Mouse (Mus musculus) testis, postnatal 10 days (tissue): ENCODE data around the gene Kif13a.

Experiments
- DNase-seq: peaks from one replicate; pipeline ENCODE4 v3.0.0; 2021; ENCODE audit warnings: low spot score

Gene Kif13a

DNA sequence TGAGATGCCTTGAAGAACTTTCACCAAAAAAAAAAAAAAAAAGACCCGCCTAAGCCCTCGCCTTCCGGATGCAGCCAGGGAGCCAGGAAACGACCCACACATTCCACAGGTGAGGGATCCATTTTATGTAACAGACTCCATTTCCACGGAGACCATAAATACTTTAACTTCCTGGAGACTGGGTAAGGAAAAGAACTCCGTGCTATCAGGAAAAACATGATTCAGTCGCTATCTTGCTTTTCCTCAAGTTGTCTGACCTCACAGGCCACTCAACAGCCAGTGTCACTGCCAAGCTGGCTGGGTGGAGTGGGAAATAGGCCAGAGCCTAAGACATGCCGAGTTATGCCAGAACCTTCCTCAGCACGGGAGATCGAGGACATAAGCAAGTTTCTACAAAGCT, 46.3 kb downstream of the Kif13a start:
- no peak for DNase-seq

DNA sequence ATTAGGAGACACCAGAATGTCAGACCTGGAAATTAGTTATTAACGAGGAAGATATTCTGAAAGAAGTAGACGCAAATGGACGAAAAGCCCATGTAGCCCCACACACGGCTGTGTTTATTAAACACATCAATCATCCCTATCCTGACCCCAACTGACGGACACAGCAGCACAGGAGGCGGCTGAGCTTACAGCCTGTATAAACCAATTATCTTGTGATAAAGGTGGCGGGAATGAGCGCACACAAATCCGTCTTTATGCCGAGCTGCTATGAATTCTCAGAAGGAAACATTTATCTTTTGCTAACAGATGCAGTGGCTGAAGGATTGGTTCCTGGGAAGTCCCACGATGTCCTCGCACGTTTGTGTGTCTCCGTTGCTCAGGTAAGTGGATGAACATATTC, 48.9 kb downstream of the Kif13a start:
- DNase-seq = no peak

DNA sequence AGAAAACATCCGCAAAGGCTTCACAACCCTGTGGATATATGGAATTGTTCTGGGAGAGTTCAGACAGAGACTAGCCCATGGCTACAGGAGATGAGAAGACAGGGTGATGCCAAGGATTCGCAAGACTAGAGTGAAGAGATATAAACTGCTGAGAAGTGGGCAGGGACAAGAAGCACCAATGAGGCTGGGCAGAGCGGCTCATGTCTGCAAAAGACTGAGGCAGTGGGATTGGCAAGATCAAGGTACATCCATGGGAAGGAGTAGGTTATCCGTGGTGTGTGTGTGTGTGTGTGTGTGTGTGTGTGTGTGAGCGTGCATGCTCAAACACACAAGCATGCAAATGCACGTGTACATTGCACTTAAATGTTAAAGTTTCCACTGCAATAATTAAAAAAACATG, 49.4 kb downstream of the Kif13a start:
- DNase-seq = no peak

DNA sequence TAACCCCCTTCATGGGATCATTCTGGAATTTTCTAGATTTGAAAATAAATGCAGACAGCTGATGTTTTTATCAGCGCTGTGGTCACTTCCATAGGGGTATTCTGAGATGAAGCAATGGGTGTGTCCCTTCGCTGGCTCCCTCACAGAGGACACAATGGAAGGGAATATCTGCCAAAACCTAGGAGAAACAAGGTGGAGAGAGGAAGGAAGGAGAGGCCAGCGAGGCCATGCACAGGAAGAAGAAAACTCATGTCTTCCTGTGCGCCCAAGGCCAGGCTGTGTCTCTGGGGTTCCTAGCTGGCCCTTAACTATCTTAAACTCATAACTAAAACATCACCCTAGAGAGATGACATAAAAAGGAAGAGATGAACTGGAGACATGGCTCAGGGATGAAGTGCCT, 52.6 kb downstream of the Kif13a start:
- DNase-seq = no peak

DNA sequence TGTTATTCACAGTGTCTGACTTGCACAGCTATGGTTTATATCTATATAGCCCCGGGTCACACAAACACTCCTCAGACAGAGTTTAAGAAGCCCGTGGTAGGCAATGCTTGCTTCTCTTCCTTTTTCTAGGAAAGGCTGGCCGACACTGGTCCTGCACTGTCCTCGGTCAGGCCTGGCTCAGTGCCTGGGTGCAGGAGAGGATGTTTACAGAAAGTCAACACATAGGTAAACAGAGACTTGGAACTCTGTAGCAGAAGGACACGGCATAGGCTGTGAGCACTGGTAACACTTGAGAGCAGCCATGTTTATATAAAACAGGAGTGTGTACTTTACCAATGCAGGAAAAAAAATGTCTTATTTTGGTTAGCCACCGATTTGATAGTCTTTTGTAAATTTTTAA, 54.3 kb downstream of the Kif13a start:
- DNase-seq = no peak

DNA sequence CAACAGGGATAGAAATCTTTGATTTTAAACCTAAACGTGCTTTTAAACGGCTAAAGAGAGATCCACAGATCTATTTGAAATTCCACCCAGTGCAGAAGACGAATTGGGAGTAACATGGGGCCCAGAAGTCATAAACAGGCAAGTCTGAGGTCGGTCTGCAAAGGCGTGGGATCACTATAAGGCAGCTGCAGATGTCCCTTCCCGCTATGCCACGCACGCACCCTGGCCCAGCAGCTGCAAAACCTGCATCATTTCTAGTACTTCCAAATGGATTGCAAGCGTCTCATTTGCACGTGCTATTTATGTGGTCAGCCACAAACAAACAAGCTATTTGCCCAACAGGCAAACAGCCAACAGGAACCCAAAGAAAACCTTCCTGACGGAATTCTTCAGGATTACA, 56.9 kb downstream of the Kif13a start:
- DNase-seq = no peak

DNA sequence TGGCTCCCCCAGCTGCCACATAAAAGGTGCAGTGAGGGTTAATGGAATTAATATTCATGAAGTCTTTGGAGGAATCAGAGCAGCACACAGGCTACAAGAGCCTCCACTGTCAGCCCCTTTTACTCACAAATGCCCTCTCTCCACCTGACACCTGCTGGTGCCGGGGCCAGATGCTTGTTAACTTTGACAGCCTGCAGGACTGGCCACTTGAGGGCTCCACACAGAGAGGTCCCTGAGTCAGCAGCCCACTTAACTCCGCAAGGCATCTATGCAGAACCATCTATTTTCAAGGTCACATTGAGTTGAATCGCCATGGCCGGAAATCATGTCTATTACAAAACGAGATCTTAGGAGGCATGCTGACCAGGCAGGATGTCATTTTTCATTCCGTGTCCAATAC, 57.5 kb downstream of the Kif13a start:
- DNase-seq = no peak

DNA sequence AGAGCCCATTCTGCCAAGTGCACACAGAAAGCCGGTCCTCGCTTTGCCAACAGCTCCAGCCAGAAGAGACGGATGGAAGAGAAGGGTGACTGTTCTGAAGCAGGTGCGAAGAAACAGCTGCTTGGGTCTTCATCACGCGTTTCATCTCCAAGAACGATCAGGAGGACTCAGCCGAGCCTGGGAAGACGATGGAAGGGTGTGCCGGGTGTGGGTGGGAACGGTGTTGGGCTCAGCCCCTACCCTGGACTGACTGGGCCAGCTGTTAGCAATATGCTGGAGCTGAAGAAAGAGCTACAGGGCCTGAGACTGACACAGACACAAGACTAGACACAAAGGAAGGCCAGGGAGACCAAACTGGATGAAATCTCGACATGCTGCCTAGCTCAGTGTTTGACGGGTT, 60.2 kb downstream of the Kif13a start:
- no peak for DNase-seq

DNA sequence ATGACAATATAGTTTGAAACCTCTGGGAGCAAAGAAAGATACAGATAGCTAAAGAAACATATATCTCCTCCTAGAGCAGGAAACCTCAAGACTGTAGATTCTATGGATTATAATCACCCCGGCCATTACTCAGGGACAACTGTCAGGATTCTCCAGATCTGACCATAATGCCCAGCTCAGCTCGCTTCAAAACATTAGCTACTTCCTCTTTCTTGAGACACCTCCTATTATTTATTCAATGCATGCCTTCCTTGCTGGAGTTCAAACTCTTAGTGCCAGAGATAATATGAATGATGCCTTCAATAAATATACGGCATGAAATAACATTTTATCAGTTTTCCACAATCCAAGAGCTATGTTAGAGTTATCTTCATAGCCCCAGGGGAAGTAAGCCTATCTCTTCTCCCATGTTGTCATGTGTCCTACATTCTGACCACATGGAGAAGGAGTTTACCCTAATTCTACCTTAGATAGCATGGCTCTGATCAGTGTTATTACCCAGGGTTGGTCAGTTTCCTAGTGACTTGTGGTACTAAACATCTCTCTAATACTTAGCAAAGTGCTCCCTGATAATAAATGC, 66.4 kb downstream of the Kif13a start:
- no peak for DNase-seq

DNA sequence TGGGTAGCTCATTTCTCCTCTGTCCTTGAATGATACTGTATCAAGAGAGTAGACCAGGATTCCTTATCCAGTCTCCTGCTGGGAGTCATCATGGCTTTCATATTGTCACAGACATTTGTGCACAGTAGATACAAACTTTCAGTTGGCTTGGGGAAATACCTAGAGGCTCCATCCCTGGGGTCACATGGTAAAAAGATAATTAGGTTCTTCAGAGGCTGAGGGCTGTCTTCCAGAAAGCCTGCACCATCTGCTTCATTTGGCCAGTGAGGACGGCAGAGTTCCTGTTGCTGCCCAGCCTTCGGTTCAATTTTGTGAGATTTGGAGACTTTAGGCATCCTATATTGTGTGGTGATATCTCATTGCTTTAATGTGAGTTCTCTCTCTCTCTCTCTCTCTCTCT, 69.8 kb downstream of the Kif13a start:
- DNase-seq = no peak

DNA sequence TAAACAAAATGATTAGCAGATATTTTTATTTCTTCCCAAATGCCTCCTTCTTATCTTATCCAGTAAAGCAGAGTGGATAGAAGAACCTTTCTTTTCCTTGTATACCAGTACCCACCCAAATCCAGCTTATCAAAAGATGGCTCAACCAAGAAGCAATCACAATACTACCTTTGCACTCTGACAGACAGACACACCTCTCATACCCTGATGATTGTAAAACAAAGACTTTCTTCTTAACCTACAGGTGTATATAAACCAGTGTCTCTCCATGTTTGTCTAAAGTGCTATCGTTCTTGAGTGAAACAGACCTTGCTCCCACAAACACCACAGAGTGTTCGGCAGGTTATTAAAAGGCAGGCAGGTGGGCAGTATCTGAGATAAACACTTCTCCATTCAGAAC, 70.5 kb downstream of the Kif13a start:
- no peak for DNase-seq

DNA sequence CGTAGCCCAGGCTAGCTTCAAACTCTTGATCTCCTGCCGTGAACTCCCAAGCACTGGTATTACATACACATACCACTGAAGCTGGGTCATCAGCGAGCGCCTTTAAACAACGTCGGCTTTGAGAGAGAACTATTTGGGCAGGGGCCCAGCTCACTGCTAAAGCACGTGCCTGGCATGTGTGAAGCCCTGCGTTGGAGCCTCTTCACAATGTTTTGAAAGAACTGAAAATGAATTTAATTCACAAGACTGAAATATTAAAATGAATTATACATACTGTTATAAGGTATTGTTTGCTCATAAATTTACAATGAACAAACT, 70.9 kb downstream of the Kif13a start:
- DNase-seq = no peak

DNA sequence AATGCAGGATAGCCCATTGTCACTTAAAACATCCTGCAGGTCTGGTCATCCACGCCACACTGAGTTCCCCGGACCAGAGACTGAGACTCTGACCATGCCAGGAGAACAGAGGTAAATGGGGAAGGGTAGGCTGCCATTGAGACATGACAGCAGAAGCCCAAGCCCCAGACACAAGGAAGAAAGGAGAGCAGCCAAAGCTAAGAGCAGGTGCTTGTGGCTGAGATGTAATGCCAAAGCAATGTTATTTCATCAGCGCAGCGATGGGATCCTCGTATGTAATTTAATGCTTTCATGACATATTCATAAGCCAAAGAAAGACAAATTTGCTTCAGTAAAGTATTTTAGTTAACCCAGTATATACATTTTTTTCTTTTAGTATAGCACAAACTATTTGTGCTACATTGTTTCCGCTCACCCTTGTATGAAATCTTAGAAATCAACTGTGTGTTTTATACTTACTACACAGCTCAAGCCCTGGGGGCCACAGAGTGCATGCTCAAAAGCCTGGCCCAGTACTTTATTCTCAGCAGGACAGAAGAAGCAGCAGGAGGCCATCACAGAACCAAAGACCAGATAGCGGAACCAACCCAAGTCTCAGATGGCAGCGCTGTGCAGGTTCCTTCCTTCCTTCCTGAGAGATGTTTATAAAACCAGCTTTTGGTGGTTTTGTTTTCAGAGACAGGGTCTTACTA, 71.4 kb downstream of the Kif13a start:
- no peak for DNase-seq

DNA sequence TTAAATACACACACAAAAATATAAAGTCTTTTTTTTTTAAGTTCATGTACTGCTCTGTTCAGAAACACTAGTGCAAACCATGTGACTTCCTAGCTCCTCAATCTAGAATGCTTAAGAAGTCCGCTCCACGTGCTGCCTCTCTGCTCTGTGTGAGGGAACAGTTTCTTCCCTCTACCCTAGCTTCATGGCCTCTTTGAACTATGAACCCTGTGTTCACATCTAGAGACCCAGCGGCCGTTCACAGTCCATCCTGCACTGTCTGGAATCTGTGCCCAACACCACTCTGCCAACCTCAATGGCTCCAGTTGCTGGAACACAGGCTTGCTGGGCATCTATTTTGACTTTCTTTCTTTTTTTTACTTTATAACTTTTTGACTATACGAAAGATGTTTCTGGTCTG, 75.2 kb downstream of the Kif13a start:
- DNase-seq = no peak

DNA sequence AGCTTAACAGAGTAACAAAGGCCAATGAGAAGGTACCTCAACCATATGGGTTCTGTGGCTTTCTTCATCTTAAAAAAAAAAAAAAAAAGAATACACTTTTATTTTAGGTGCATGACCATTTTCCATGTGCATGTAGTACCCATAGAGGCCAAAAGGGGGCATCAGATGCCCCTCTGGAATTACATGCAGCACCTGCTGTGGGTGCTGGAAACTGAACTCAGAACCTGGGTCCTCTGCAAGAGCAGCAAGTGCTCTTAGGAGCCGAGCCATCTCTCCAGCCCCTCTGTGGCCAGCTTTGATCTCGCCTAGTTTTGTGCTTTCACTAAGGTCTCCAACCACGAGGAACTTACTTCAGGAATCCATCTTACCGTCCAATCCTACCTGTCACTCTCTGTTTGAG, 77.2 kb downstream of the Kif13a start:
- DNase-seq = no peak

DNA sequence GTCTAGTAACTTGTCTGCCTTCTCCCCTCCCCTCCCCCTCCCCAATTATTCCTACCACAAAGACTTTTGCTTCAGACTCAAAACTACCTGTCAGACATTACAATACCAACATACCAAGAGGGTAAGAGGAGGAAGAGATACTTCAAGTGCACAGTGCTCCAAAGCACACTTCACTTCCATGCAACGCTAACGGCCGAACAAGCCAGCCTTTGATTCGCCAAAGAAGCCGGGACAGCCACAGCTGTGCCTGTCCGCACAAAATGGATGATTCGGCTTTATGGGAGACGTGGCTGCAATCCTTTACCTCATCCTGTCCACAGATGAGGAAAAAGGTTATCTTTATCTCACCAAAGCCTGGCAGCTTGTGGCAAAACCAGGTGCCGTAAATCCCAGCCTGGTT, 84.2 kb downstream of the Kif13a start:
- no peak for DNase-seq

DNA sequence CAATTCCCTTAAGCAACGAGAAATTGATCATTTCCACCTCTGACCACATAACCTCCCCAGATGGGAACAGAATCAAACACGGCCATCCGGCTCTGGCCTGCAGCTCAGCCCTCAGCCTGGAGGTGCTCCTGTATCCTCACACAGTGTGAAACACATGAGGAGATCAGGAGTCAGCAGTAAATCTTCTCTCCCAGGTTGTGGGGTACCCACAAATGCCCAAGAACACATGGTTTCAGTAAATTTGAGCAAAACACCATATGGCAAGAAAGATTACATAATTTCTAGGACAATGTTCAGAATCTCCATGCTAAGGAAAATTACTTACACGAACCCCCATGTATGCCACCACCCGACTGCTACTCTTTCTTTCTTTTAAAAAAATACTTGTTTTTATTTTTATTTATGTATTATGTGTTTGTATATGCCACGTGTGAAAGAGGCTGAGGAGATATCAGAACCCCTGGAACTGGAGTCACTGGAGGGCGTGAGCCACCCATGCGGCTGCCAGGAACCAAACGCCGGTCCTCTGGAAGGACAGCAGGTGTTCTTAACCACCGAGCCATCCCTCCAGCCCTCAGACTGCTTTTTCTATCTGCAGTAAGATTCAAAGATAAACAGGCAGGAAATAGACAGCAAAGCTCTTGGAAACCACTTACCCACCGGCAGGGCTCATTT, 85.0 kb downstream of the Kif13a start:
- DNase-seq = no peak

DNA sequence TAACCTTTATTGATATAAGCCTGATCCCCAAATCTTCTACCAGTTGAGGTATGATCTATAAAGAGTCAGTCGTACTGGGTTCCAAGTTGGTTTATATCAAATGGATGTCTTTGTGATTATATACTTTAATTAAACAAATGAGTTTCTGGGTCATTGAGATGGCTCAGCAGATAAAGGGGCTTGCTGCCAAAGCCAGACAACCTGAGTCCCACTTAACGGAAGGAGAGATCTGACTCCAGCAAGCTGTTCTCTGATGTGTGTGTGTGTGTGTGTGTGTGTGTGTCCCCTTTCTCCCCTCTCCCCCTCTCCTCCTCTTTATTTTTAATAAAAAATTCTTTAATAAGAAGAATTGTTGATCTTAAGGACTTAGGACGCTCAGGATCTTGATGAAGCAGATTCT, 86.0 kb downstream of the Kif13a start:
- no peak for DNase-seq

DNA sequence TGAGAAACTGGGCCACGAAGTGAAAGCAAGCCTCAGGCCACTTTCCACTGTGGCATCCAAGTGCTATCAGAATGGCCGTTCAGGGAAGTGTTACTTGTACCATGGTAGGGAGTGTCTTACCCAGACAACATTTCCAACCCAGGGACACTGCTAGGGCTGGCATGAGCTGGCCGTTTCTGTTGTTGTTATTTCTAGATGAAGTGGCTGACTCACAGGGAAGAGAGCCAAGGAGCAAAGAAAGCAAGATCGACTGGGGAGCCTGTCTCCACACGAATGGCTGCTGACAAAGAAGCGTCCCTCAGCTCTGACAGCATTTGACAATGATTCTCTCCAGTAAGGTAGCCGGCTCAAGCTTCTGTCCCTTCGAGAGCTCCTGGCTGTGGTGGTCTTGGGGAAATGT, 87.5 kb downstream of the Kif13a start:
- no peak for DNase-seq

DNA sequence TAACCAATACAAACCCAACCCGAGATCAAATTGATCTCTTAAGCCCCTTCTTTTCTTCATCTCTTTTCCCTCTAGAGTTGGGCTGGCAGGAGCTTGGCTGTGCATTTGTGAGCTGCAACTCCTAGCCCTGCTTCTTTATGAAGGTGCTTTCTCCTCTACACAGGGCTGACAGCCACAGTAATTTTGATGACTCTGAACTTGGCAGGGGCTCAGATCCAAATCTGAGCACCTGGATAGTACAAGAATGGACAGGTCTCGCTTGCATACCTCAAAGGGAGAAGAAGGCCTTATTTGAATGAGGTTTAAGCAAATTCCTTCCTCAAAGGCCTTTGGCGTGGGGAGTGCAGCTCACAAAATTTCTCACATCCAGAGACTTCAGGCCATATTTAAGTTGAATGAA, 88.0 kb downstream of the Kif13a start:
- DNase-seq = no peak

DNA sequence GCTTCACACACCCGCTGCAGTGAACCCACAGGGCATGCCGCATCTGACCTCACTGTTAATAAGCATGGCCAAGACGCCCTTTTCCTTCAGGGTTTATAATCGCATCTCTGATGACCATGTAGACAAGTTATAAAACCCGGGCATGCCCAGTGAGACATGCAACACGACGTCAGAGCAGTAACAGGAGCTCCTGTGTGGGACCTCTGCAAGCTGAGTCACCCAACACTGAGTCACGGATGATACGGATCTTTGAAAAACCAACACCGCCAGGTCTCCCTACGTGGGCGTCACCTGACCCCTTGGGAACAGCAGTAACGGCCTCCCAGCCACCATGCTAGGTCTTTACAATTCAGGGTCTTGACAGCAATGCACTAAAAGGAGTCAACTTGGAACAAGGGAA, 89.0 kb downstream of the Kif13a start:
- DNase-seq = no peak

DNA sequence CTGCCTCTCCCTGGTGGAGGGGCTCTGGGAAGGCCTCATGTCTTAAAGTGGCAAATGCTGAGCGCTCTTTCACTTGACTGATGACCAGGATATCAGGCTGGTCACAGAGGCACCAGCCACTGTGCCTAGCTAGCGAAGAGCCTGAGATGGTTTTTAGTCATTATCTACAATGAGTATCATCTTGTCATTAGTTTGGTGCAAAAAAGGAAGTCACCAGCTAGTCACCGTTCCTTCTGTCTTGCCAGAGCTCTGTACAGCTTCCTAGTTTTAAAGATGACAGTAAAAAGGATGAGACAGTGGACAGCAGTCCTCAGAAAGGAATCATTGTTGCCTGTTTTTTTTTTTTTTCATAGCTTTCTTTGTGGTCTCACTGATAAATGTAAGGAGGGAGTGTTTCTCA, 90.4 kb downstream of the Kif13a start:
- DNase-seq = no peak

DNA sequence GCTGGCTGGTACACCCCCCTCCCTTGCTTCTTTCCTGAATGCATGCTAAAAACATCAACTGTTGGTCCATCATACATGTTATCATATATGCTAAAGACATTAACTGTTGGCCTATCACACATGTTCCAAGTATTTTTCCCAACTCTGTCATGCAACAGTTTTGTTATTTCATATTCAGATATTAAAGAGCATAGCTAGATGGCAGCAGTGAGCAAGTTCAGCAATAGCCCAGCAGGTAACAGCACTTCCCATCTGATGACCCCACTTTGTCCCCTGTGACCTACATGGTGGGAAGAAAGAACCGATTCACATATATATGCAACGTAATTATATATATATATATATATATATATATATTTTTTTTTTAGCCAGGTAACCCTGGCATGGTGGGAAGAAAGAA, 91.1 kb downstream of the Kif13a start:
- DNase-seq = no peak

DNA sequence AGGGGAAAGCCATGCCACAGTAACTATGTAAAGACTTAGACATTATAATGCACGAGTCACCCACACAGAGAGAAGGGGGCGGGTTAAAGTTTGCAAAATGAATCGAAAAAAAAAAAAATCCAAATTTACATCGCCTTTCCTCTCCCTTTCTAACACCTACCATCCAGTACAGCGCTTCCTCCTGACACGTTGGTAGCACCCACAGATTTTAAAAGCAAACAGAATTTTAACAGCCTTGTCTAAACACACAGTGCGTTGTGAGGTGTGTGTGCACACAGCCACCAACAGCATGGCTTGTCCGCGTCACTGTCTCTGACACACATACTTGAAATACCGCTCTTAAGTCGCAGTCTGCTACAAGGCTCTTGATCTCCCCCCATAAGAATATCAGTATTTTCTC, 94.3 kb downstream of the Kif13a start:
- no peak for DNase-seq
